Mouse (Mus musculus): ENCODE measurements around the gene Fcgr2b. TPM values are rescaled to one million over a fixed set of nuclear protein-coding genes. Genes with fewer than 3 reads are reported as not detected.

Gene Fcgr2b
- polyA plus RNA-seq, 1 experiment from 2014 or later, result 6.7 TPM

Other genes starting within 250 kb of the Fcgr2b start
- 6.4 and 6.9 TPM in 2 replicates for gene Atf6, start 108.8 kb downstream of the Fcgr2b start, polyA plus RNA-seq (2015; fragmentation: Nextera tagmentation; extraction: Ambion mirVana)
- 0.42 and 0.44 TPM in 2 replicates for gene Gm26620, start 91.5 kb downstream of the Fcgr2b start, polyA plus RNA-seq (2015; fragmentation: Nextera tagmentation; extraction: Ambion mirVana)
- 20.5 and 21.4 TPM in 2 replicates for gene Dusp12, start 91.0 kb downstream of the Fcgr2b start, polyA plus RNA-seq (2015; fragmentation: Nextera tagmentation; extraction: Ambion mirVana)
- 0.06 and 0.07 TPM in 2 replicates for gene Fcrlb, start 63.6 kb downstream of the Fcgr2b start, polyA plus RNA-seq (2015; fragmentation: Nextera tagmentation; extraction: Ambion mirVana)
- gene Fcrla, start 49.0 kb downstream of the Fcgr2b start, polyA plus RNA-seq (2015; fragmentation: Nextera tagmentation; extraction: Ambion mirVana), result 0.67 and 1.3 TPM in 2 replicates
- gene Fcgr4, start 42.4 kb upstream of the Fcgr2b start, polyA plus RNA-seq (2015; fragmentation: Nextera tagmentation; extraction: Ambion mirVana), result 4.1 and 4.3 TPM in 2 replicates
- 28.6 and 30.3 TPM in 2 replicates for gene Fcgr3, start 88.4 kb upstream of the Fcgr2b start, polyA plus RNA-seq (2015; fragmentation: Nextera tagmentation; extraction: Ambion mirVana)
- 1.8 and 2.1 TPM in 2 replicates for gene Cfap126, start 137.4 kb upstream of the Fcgr2b start, polyA plus RNA-seq (2015; fragmentation: Nextera tagmentation; extraction: Ambion mirVana)
- 137 and 164 TPM in 2 replicates for gene Sdhc, start 174.1 kb upstream of the Fcgr2b start, polyA plus RNA-seq (2015; fragmentation: Nextera tagmentation; extraction: Ambion mirVana)
- 0.04 TPM in 1 of 2 replicates, not detected in the other for gene Mpz, start 174.2 kb upstream of the Fcgr2b start, polyA plus RNA-seq (2015; fragmentation: Nextera tagmentation; extraction: Ambion mirVana)
- gene Pcp4l1, start 219.7 kb upstream of the Fcgr2b start, polyA plus RNA-seq (2015; fragmentation: Nextera tagmentation; extraction: Ambion mirVana), result 2.5 and 2.6 TPM in 2 replicates
- gene Nr1i3, start 237.4 kb upstream of the Fcgr2b start, polyA plus RNA-seq (2015; fragmentation: Nextera tagmentation; extraction: Ambion mirVana), result 2.2 and 2.4 TPM in 2 replicates
- 11.8 and 14.9 TPM in 2 replicates for gene Tomm40l, start 246.0 kb upstream of the Fcgr2b start, polyA plus RNA-seq (2015; fragmentation: Nextera tagmentation; extraction: Ambion mirVana)
- 8,709 and 8,864 TPM in 2 replicates for gene Apoa2, start 248.5 kb upstream of the Fcgr2b start, polyA plus RNA-seq (2015; fragmentation: Nextera tagmentation; extraction: Ambion mirVana)